Mouse (Mus musculus) cortical plate, adult 2 months (tissue): ENCODE results near the gene Zfp692. TPM values are rescaled to one million over a fixed set of nuclear protein-coding genes. Genes with fewer than 3 reads are reported as not detected.
"Not testable (repeated sequence)": the region's sequence is repeated elsewhere in the genome, so short reads cannot be mapped to it uniquely, and the experiment has no call there.

Source experiments
- H3K27ac ChIP-seq: fragments of 200-500 bp; 2 replicates; pipeline ENCODE4 v1.5.1; 2012; ENCODE audit warnings: low read length, control low read depth, inconsistent platforms; ENCODE audit not compliant: insufficient read depth
- H3K4me1 ChIP-seq: fragments of 200-500 bp; 2 replicates; pipeline ENCODE4 v1.6.1; 2011; ENCODE audit warnings: low read length; ENCODE audit not compliant: control insufficient read depth, insufficient read depth
- H3K4me3 ChIP-seq: fragments of 200-500 bp; 2 replicates; pipeline ENCODE4 v1.5.1; 2011; ENCODE audit warnings: mild to moderate bottlenecking, low read length, control low read depth; ENCODE audit not compliant: insufficient read depth
- CTCF ChIP-seq: fragments of 200-500 bp; IDR thresholded peaks from 2 replicates; pipeline ENCODE4 v1.5.1; 2011; ENCODE audit warnings: mild to moderate bottlenecking, control low read depth, low read length; ENCODE audit not compliant: insufficient read depth; ENCODE audit errors: extremely low read depth
- POLR2A ChIP-seq: fragments of 200-500 bp; IDR thresholded peaks from 2 replicates; pipeline ENCODE4 v1.6.1; 2011; ENCODE audit warnings: mild to moderate bottlenecking, low read length, control low read depth; ENCODE audit not compliant: insufficient read depth; ENCODE audit errors: extremely low read depth
- polyA plus RNA-seq: library from polyadenylated mRNA; depleted of rRNA; stranded (reverse); fragments of >200 nt; gene quantifications from 2 replicates; pipeline ENCODE4 v1.2.3, GENCODE M21; 2012

The Zfp692 gene
- polyA plus RNA-seq, 1 experiment = 65.6 TPM

DNA sequence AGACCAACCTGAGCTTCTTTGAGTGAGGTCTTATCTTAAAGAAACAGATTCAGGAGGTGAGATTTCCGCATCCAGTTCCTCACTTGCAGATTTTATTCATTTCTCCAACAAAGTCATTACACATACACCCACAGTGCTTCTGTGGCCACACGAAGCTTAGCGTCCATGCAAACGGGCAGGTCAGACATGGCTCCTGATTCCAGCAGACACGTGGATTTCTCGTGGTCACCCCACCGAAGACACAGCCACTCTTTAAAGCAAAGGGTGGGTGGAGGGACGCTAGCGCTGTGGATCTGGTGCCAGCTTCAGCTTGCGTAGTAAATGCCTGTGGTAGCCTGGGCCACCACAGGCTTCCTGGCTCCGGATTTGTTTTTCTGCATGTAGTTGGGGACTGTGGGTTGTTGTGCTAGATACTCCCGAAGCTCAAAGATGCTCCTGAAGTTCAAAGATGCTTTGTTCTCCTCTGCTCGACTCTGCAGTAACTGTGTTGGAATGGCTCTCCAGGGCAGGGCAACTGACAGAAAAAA lies 24.8 kb upstream of the Zfp692 start:
- H3K27ac ChIP-seq = no peak overlapping the region
- no peaks in the 10 kb centered on the region for H3K4me1 ChIP-seq
- TF ChIP-seq POLR2A (no peak), CTCF (no peak)
- no peak overlapping the region for H3K4me3 ChIP-seq

DNA sequence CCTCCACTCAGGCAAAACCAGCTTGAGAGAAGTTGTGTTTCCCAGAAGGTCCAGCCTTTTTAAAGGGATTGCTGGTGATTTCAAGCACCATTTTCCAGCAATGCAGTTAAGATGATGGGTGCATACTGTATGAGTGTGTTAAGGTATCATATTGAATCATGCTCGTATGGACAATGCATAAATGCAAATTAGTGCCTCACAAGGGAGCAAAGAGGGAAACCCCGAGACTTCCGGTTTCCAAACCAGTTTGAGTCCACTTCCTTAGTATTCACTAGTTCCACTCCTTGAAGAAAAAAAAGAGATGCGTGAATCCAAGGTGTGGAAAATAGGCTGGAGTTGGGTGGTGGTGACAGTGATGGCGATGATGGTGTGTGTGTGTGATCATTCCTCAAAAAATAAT lies 24.4 kb upstream of the Zfp692 start:
- Histone ChIP-seq H3K4me1 (no peaks in the 10 kb centered on the region), H3K4me3 (no peak overlapping the region), H3K27ac (no peak overlapping the region)
- no peak for TF ChIP-seq POLR2A
- TF ChIP-seq CTCF = no peak

DNA sequence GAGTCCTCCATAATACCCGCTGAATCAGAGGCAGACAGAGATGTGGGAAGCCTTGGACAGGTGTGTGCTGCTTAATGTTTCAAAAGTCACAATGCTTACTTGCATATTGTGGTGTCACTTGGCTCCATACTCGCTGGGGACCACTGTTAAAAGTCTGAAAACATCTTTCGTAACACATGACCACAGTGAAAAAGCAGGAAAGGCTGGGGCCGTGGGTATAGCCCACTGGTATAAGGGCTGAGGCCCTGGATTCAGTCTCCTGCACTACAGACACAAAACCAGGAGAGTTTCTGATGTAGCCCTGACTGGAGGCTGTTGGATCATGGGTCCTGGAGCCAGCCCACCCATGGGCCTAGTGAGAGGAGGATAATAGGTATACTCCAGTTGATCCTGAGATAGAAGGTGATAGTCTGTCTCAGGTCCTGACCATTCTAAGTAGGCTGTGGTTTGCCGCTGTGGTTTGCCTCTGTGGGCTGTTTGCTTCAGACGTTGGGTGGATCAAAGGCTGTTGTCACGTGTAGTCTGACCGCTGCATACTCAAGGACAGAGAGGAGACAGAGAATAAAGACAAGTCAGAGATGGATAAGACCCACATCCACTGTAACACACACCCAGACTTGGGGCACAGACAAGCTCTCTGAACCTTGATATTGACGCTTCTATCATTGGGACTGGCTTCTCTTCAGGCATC lies 16.7 kb upstream of the Zfp692 start:
- H3K27ac ChIP-seq = no peak overlapping the region
- H3K4me3 ChIP-seq = no peak overlapping the region
- H3K4me1 ChIP-seq = no peaks in the 10 kb centered on the region
- TF ChIP-seq CTCF (no peak), POLR2A (no peak)

DNA sequence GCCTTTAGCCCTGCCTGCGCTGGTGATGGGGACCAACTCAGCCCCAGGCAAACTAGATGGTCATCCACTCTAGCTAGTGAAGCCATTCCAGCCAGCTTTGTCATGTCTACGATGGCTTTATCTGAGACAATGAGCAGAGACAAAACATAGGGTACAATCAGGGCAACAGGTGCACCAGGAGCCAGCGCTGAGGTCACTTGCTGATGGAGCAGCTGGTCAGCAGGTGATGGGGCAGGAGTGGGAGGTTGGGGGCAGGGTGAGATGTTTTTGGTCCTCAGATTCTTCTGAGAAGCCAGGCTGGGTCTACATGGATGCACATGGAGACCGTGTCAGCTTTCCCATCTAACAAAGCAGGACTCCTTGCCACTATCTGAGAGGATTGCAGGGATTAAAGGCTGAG lies 16.1 kb upstream of the Zfp692 start:
- H3K4me3 ChIP-seq = no peak overlapping the region

DNA sequence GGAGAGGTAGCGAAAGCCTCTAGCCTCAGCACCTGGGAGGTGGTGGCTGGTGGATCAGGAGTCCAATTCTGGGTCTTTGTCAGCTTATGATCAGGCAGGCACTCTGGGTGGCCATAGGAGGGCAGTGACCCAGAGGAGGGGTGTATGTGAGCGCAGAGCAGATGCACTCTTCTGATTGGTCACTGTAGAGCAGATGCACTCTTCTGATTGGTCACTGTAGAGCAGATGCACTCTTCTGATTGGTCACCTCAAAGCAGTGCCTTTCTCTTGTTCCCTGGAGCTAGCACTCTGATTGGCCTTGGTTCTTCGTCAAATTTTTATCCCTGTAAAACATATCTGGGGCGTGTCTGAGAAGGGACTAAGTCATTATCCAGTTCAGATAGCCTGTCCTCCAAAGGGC lies 14.1 kb upstream of the Zfp692 start:
- Histone ChIP-seq H3K4me3 (no peak overlapping the region), H3K27ac (no peak overlapping the region), H3K4me1 (no peaks in the 10 kb centered on the region)
- no peak for TF ChIP-seq POLR2A
- no peak for TF ChIP-seq CTCF

More for the DNA sequence above, 16.1 kb upstream of the Zfp692 start:
- no peaks in the 10 kb centered on the region for H3K4me1 ChIP-seq
- no peak for TF ChIP-seq POLR2A
- no peak for TF ChIP-seq CTCF
- no peak overlapping the region for H3K27ac ChIP-seq

DNA sequence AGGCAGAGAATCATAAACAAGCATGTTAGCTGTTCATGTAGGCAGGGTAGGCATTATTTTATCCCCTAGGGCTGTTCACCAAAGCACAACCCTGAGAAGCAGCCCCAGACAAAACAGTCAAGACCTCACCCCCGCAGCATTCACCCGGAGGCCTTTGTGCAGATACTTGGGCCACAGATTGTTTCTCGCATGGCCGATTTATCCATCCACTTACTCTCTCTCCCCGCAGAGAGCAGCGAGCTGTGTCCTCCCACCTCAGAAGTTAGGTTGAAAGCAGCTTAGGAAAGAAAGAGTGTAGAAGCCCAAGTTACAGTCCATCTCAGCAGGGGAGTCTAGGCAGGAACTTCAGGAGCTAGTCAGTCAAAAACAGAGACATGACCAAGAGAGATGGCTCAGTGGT lies 9.5 kb upstream of the Zfp692 start:
- TF ChIP-seq POLR2A = no peak
- TF ChIP-seq CTCF = no peak
- no peak overlapping the region for H3K4me3 ChIP-seq
- no peaks in the 10 kb centered on the region for H3K4me1 ChIP-seq
- no peak overlapping the region for H3K27ac ChIP-seq

DNA sequence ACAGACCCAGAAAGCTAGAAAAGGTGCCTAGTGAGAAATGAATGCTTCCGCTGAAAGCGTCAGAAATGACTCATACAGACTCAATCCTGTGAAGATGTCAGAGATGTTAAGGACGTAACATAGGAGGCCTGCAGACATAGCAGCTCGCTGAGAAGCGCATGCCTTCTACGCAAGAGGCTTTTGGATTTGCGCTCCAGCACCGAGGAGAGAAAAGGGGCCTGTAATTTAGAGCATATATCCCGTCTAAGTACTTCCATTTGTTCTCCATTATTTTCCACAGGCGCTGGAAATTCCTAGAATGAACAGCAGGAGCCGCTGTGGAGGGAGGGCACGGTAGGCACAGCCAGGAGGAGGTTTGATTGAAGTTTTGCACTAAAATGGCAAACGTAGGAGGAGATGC lies 5.8 kb upstream of the Zfp692 start:
- peak; percentile 72 for TF ChIP-seq CTCF
- no peak for TF ChIP-seq POLR2A
- Histone ChIP-seq H3K4me3 (peak overlapping the region; percentile 47), H3K4me1 (no peaks in the 10 kb centered on the region), H3K27ac (no peak overlapping the region)

DNA sequence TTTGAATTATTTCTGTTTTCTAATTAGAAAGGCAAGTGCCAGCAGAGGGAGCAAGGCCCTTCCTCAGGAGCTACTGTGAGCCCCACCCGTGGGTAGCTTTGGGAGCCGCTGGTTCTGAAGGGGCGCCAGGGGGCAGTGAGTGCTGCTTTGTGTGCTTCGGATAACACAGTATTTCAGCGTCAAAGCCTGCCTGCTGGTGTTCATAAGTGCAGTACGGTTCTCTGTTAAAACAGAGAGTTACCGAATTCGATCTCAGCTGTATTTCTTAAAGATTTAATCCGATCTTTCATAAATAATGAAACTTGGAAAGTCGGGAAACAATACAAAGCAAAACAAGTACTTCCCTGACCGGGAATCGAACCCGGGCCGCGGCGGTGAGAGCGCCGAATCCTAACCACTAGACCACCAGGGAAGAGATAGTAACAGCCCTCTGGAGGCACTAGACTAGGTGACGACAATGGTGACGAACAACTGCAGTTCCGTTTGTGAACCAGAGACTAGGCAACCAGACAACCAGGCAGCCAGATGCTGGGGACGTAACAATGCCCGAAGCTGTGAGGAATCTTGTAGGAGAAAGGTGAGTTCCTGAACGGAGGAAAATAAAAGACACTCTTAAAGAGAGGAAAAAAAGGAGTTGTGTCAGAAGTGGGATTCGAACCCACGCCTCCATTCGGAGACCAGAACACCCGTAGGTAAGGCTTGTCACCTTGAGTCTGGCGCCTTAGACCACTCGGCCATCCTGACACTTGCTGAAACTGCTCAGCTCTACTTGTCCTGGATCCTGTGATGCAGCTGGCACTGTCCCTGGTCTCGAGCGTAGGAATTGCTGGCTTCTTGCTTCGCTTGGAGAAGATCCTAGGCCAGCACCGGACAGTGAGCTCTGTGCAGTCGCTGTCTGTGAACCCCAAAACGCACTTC lies 4.8 kb upstream of the Zfp692 start:
- Histone ChIP-seq H3K4me3 (peak overlapping the region; percentile 47), H3K27ac (no peak overlapping the region), H3K4me1 (peaks cover 2% of the 10 kb centered on the region; the same call in 1 of the 2 replicates)
- TF ChIP-seq POLR2A (peak; percentile 43; the same call in 1 of the 2 replicates), CTCF (peak; percentile 53)

DNA sequence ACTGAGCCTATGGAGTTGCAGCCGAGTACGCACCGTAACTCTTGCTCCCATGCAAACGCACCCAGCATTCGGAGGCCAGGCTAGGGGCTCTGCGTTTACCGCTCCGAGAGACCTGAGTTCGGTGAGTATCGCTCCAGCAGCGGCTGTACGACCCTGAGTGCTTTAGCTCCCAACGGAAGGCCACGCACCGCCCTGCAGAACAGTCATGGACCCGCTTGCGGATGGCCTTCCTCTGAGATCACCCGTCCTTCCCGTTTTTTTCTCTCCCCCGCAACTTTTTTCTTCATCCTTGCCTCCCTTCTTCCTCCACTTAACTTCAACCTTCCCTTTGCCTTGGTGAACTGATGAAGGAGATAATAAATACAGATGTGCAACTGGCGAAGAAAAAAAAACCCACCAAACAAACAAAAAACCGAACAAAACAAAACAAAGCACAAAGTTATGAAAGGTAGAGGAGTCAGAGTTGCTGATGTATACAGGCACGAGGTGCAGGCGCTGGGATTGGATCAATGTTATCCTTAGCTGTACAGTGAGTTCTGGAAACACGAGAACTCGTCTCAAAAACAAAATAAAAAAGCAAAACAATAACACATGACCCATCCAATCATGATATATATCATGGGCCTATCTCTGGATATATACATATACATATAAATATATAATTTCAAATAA lies 4.0 kb upstream of the Zfp692 start:
- no peak overlapping the region for H3K27ac ChIP-seq
- TF ChIP-seq CTCF = no peak
- no peak for TF ChIP-seq POLR2A
- peak overlapping the region; percentile 47 for H3K4me3 ChIP-seq
- peaks cover 2% of the 10 kb centered on the region; the same call in 1 of the 2 replicates for H3K4me1 ChIP-seq

DNA sequence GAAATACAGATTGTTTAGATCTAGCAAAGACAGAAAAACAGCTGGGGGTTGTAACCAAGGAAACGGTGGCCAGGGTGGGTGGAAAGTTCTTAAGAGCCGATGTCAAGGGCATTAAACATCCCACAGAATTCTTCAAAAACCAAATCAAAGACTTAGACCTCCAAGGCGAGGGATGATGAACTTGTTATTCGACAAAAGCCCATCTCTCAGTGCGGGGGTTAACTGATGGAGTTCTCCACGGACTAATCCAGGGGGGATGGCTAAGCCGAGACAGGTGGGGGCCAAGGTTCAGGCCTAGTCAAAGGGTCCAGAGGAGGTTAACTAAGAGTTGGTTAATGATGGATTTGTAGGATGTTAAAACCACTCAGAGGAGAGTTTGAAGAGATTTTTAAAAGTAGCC lies 3.3 kb upstream of the Zfp692 start:
- TF ChIP-seq CTCF = no peak
- TF ChIP-seq POLR2A = no peak
- H3K27ac ChIP-seq = no peak overlapping the region
- H3K4me1 ChIP-seq = peaks cover 2% of the 10 kb centered on the region; the same call in 1 of the 2 replicates
- H3K4me3 ChIP-seq = no peak overlapping the region

DNA sequence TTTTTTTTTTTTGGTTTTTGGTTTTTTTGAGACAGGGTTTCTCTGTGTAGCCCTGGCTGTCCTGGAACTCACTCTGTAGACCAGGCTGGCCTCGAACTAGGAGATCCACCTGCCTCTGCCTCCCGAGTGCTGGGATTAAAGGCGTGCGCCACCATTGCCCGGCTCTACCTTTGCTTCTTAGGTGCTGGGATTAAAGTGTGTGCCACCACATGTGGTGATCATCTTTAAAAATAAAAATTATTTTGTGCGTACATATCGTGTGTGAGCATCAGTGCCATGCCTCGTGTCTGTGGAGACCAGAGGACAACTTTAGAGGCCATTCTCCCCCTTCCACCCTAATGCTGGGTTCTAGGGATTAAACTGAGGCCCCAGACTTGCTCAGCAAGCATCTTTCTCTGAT lies 1.6 kb upstream of the Zfp692 start:
- H3K27ac ChIP-seq, H3K4me3 ChIP-seq: not testable (repeated sequence)

More for the DNA sequence above, 1.6 kb upstream of the Zfp692 start:
- H3K4me1 ChIP-seq = not testable (repeated sequence)
